Mouse (Mus musculus) left cerebral cortex, adult 11 months (tissue): Measurements from ENCODE around the gene Armh1.
"Not testable (repeated sequence)": the region's sequence is repeated elsewhere in the genome, so short reads cannot be mapped to it uniquely, and the experiment has no call there.

Source experiments
- DNase-seq: peaks from one replicate; pipeline ENCODE4 v3.0.0; 2022; ENCODE audit warnings: low spot score

The Armh1 gene

DNA sequence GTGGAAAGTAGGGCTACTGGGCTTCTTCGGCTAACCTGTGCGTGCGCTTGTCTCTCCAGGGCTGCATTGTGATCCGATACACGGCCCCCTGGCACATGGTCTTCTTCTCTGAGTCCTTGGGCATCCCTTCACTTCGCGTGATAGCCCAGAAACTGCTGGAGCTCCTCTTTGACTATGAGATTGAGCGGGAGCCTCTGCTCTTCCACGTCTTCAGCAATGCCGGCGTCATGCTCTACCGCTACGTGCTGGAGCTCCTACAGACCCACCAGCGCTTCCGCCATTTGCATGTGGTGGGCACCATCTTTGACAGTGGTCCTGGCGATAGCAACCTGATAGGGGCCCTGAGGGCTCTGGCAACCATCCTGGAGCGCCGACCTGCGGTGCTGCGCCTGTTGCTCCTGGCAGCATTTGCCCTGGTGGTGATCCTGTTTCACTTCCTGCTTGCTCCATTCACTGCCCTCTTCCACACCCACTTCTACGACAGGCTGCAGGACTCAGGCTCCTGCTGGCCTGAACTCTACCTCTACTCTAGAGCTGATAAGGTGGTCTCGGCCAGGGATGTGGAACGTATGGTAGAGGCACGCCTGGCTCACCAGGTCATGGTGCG lies 16.0 kb upstream of the Armh1 start:
- DNase-seq, result no peak

GRCm38 (mm10) chr4:117267284-117267683 lies 15.4 kb upstream of the Armh1 start:
- DNase-seq, result peak; percentile 74

GRCm38 (mm10) chr4:117262987-117263386 lies 11.1 kb upstream of the Armh1 start:
- no peak for DNase-seq

DNA sequence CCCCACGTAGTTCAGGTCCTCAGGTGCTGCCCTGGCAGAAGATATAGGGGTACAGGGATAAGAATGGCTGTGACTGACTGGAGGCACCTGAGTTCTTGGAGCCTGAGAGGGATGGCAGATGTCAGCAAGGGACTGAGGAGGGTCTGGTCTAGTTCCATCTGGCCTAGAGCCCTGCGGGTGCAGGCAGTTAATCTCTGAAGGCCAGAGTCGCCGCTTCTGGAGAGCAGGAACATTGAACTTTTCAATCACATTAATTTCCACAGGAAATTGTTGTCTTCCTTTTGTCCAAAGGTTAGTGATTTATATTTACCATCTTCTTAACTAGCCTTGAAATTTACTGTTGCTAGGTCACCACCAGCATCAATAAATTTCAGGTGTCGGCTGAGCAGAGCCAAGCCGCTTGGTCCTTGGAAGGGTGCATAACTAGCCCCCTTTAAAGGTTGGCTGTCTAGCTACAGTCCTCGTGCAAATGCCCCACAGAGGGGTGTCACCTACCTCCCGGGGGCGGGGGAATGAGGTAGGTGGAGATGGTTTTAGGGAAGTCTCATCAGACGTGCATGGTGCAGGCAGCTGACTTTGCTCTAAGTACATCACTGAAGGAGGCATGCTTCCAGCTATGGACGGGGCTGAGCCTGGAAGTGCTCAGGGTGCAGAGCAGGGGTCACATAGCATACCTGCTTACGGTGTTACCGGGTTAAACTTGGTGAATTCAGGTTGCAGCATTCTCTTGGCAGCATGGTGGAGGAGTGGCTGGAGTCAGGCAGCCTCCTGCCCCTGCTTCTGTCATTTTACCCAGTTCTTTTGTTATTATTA lies 10.4 kb upstream of the Armh1 start:
- no peak for DNase-seq

DNA sequence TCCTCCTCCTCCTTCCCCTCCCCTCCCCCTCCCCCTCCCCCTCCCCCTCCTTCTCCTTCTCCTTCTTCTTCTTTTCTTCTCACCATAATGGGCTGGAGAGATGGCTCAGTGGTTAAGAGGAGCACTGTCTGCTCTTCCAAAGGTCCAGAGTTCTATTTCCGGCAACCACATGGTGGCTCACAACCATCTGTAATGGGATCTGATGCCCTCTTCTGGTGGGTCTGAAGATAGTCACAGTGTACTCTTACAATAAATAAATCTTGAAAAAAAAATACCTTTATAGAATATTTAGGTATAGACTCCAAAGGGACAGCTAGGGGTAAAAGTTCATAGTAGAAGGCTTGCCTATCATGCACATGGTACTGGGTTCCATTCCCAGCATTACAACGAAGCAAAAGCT lies 9.3 kb upstream of the Armh1 start:
- no peak for DNase-seq

DNA sequence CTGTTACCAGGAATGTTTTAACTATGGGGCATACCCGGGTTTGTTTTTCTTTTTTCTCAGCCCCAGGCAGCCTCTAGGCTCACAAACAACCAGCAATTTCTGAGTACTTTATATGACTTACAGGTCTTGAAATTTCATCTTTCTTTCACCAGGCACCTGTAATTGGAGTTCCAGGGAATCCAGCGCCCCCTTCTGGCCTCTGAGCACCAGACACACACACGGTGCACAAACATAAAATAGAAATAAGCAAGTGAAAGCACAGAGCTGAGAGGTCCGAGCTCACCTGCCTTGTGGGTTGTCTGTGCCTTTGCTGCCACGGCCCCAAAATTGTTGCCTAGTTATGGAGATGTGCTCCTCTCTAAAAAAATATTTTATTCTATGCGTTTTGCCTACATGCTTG lies 8.0 kb upstream of the Armh1 start:
- DNase-seq, result not testable (repeated sequence)

DNA sequence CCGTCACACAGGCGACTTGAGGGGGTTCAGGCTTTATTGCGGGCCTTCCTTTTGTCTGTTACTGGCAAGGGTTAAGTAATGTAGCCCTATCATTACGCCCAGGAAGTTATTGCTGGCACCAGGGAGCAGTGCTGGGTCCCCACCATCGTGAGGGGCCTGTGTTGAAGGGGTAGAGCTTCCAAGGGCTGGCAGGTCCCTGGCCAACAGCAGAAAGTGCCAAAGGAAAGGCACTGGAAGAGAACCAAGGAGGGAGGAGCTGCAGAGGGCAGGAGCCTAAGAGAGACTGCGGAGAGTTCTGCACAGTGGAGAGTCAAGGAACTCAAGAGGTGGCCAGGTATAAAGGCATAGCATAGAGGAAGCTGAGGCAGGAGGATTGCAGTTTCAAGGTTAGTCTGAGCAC lies 2.7 kb upstream of the Armh1 start:
- no peak for DNase-seq

DNA sequence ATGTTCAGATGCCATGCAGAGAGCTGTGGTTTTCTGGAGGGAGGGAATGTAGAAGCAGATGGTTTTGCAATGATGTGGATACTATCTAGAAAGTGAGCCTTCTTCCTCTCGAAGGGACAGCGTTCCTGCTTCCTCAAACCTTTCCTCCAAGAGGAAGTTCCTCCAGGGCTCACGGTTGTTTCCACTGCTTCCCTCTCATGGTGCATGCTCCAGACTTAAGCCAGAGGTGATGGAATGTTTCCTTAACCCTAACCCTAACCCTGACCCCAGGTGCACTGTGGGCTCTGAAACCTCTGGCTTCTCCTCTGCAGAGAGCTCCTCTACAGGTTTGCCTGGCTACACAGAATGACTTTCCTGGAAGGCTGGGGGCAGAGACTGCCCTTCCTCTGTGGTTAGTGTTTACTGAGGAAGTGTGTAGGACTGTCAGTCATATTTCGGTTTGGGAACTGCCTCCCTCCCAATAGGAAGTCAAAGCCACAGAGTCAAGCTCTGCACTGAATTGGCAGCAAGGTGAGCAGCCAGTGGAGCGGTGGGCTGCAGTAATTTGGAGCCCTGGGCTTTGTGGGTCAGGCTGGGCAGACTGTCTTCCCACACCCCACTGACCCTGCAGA lies 2.2 kb upstream of the Armh1 start:
- no peak for DNase-seq

DNA sequence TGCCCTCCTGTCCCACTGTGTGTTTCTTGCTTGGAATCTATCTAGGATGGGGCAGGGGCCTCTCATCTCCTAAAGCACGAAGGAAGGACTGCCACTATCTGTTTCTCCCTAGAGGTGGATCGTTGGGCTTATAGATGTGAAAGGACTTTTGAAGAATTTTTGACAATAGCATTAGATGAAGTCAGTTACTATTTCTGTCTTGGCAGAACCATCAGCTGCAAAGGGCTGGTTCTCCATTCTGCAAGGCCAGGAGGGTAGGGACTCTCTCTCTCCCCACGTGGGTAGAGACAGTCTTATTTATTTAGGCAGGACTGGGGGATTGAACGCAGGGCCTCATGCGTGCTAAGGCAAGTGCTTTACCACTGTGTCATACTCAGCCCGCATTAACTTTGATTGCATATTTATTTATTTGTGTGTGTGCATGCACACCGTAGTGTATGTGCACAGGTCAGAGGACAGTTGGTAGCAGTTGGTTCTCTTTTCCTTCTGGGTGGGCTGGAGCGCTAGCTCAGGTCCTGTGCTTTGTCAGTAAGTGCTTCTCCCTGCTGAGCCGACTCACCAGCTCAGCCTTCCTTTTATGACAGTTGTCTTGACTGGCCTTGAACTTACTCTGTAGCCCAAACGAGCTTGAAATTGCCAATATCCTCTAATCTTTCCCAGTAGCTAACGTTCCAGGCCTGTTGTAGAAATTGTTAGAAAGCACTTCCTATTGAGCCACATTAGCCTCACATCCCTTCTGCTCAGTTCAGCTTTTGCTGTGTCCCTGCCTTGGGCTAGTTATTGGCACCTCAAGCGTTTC lies 1.5 kb upstream of the Armh1 start:
- DNase-seq, result no peak

GRCm38 (mm10) chr4:117252755-117253154 lies 830 bp upstream of the Armh1 start:
- DNase-seq, result no peak

- no peak for DNase-seq
These were observed 426 bp upstream of the Armh1 start for GRCm38 (mm10) chr4:117252351-117252750.

GRCm38 (mm10) chr4:117250982-117251381 lies 943 bp downstream of the Armh1 start:
- no peak for DNase-seq

DNA sequence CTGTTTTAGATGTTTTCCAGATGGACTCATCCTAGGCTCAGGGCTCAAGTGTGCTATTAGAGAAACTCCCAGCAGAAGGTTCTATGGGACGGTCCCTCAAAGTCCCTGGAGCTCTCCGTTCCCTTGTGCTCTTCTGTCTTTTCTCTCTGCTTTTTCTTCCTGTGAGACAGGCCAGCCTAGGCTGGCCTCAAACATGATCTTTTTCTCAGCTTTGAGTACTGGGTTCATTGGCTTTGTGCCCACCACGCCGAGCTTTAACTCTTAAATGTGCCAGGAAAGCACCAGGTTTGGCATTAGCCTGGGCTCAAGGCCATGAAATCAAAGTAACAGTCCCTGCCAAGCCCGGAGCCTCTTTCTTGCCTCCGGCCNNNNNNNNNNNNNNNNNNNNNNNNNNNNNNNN lies 11.1 kb downstream of the Armh1 start:
- DNase-seq, result no peak

- DNase-seq, result no peak
These were observed 12.8 kb downstream of the Armh1 start for GRCm38 (mm10) chr4:117239153-117239552.

- DNase-seq, result no peak
These were observed 16.1 kb downstream of the Armh1 start for GRCm38 (mm10) chr4:117235822-117236221.

- no peak for DNase-seq
These were observed 17.7 kb downstream of the Armh1 start for GRCm38 (mm10) chr4:117234166-117234741.

DNA sequence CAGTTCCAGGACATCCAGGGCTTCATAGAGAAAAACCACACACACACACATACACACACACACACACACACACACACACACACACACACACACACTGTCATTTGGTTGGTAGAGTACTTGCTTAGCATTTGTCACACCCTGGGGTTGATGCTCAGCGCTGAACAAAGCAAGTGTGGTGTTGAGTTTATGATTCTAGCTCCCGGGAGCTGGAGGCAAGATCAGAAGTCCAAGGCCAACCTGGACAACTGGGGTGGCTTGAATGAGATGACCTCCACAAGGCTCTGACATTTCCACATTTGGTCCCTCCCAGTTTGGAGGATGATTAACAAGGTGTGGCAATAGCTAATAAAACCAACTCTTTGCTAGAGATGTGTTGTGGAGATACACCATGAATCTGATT lies 20.7 kb downstream of the Armh1 start:
- no peak for DNase-seq

DNA sequence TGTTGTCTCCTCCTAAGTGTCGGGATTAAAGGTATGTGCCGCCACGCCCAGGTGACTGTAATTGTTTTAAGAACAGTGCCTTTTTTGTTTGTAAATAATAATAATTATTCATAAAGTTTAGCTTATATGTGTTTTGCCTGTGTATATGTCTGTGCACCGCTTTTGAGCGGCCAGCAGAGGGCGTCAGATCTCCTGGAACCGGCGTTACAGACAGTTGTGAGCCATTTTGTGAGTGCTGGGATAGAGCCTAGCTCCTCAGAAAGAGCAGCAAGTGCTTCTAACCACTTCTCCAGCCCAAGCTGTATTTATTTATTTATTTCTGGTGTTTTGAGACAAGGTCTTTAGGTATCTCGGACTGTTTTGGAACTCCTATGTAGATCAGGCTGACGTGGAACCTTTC lies 21.6 kb downstream of the Armh1 start:
- no peak for DNase-seq

DNA sequence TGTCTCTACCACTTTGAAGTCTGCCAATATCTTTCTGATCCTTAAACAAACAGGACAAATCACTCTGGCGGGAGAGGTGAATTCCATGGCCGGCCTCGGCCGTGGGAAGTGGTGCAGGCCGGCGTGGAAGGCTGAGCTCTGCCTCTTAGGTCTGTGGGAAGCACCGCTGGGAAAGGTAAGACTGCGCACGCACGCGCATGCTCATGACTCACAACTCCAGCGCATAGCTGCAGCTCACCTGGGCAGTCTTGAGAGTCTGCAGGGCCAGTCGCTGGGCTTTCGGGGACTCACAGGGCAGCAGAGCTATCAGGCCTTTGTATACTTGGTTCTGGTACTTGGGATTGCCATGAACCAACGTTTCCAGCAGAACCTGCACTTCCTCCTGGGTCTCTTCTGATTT lies 22.3 kb downstream of the Armh1 start:
- no peak for DNase-seq

DNA sequence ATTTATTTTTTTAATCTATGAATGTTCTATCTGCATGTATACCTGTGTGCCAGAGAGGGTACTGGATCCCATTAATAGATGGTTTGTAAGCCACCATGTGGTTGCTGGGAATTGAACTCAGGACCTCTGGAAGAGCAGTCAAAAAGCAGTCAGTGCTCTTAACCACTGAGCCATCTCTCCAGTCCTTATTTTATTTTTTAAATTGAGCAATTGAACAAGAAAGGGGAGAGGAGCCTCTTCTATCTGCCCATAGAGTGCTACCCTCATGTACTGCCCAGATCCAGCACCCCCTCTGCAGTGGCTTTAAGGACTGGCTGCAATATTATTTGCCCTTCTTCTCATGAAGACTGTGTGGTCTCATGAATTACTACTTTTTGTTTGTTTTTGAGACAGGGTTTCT lies 26.7 kb downstream of the Armh1 start:
- no peak for DNase-seq

DNA sequence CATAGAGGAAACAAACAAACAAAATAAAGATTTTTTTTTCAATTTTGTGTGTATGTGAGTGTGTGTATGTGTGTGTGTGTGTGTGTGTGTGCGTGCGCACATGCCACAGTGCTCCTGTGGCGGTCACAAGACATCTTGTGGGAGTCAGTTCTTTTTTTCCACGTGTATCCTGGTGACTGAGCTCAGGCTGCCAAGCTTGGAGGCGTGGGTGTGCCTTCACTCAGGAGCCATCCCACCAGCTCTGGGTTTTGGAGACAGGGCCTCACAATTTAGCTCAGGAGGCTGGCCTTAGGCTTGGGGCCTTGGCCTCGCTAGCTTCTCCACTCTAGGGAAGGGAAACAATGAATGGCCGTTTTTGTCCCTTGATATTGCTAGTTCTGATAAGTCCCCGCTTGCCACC lies 27.8 kb downstream of the Armh1 start:
- no peak for DNase-seq

- DNase-seq, result no peak
These were observed 28.9 kb downstream of the Armh1 start for GRCm38 (mm10) chr4:117223001-117223400.
